Mouse (Mus musculus) cerebellum, adult (tissue): ENCODE measurements around the gene Noc4l.

Experiments used
- ATAC-seq: cut with Nextera tagmentation; 2 replicates; pipeline ENCODE4 v1.9.2; 2017; ENCODE audit warnings: mild to moderate bottlenecking, moderate library complexity, mixed read lengths; ENCODE audit not compliant: insufficient number of reproducible peaks, low FRiP score, low TSS enrichment

The Noc4l gene

GRCm38 (mm10) chr5:110652719-110653648 is at the start of gene Noc4l, which contains the start of gene Ddx51:
TSS of gene Noc4l (minus strand) at chr5:110653417.
TSS of gene Ddx51 (plus strand) at chr5:110653451.
- peak; percentile 58; the same call in 1 of the 2 replicates for ATAC-seq

- no peak for ATAC-seq
These were observed 45.4 kb upstream of the Noc4l start for GRCm38 (mm10) chr5:110698617-110699016.

GRCm38 (mm10) chr5:110682041-110682440 is 28.8 kb upstream of the Noc4l start:
- ATAC-seq: no peak

- ATAC-seq: no peak
These were observed 12.4 kb upstream of the Noc4l start for GRCm38 (mm10) chr5:110665486-110666121.

- no peak for ATAC-seq
These were observed 11.6 kb upstream of the Noc4l start for GRCm38 (mm10) chr5:110664750-110665269.

GRCm38 (mm10) chr5:110664041-110664440 is 10.8 kb upstream of the Noc4l start:
- ATAC-seq: no peak

- no peak for ATAC-seq
These were observed 6.5 kb upstream of the Noc4l start for GRCm38 (mm10) chr5:110659682-110660081.

- no peak for ATAC-seq
These were observed 469 bp upstream of the Noc4l start for GRCm38 (mm10) chr5:110653686-110654085.

- no peak for ATAC-seq
These were observed 6.8 kb downstream of the Noc4l start for GRCm38 (mm10) chr5:110646377-110646776.

GRCm38 (mm10) chr5:110639459-110639858 is 13.8 kb downstream of the Noc4l start:
- ATAC-seq: no peak

GRCm38 (mm10) chr5:110638306-110639074 is 14.7 kb downstream of the Noc4l start:
- no peak for ATAC-seq

GRCm38 (mm10) chr5:110635951-110636707 is 17.1 kb downstream of the Noc4l start:
- ATAC-seq: no peak

GRCm38 (mm10) chr5:110629525-110630120 is 23.6 kb downstream of the Noc4l start:
- ATAC-seq: no peak

GRCm38 (mm10) chr5:110628156-110628555 is 25.1 kb downstream of the Noc4l start:
- ATAC-seq: no peak

- no peak for ATAC-seq
These were observed 25.9 kb downstream of the Noc4l start for GRCm38 (mm10) chr5:110627351-110627750.

- no peak for ATAC-seq
These were observed 28.9 kb downstream of the Noc4l start for GRCm38 (mm10) chr5:110624319-110624718.

GRCm38 (mm10) chr5:110619226-110619625 is 34.0 kb downstream of the Noc4l start:
- ATAC-seq: no peak

- ATAC-seq: peak; percentile 64; the same call in 1 of the 2 replicates
These were observed 41.6 kb downstream of the Noc4l start for GRCm38 (mm10) chr5:110611435-110612158.

GRCm38 (mm10) chr5:110610484-110610883 is 42.7 kb downstream of the Noc4l start:
- no peak for ATAC-seq
